Mouse (Mus musculus): Measurements from ENCODE around the gene Lcn2.

Gene Lcn2
- long read RNA-seq, experiment 1 = 0 reads
- long read RNA-seq, experiment 2 = 0 reads

DNA sequence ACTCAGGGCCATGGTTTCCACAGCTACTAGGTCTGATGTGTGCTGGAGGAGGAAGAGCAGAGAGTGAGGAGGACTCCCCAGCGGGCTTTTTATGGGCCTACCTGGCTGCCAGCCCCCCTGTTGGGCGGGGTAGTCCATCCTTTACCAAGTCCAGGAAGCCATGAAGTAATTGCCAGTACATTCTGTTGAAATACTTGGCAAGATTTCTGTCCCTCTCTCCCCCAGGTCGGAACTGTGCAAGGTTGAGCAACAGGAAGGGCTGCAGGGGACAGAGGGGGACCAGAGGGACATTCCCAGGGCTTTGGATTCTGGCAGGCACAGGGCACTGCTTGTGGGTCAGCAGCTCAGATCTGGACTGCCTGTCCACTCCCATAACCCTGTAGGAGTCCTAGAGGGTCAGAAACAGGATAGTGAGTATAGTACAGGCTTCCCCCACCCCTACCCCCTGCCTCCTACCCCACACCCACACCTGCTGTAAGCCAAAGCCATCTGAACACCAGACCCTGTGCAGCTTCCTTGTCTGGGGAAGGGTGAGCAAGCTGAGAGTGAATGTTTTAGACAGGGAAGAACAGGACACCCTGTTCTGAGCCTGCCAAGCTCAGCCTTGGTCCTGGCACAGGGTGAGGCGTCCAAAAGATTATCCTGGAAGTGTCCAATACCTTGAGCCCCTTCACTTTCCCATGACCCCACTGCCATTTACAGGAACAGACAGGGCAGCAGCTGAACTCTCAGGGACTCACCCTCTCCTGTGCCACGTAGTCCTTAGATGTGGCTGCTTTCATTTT lies at the start of gene Lcn2:
Gene Lcn2 (minus strand): TSS at position 547 of the 785 bp plus-strand sequence.
- intact Hi-C loops (cut with DNase I) = no loop called here

DNA sequence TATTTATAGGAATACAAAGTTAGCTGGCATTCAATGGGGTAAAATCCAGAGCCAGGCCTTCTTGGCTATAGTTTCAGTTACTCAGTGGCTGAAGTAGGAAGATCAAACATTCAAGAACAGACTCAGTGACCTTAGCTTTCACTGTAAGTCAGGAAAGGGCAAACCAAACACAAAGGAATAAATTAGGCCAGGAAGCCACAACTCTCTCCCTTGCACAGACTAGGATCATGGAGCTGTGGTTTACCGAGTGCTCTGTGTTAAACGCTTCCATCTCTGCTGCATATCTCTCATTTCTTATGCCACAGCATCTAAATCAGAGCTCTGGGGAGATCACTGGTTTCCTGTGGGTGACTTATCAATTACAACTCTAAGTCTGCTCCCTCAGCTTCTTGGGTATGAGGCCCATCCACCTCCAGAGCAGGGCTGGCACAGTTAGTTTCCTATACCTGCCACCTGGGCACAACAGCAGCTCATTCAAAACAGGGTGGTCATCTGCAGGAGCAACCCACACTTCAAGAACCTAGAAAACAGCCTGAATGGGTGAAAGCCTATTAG lies 49.6 kb upstream of the Lcn2 start:
- intact Hi-C loops (cut with DNase I) = no loop called here

DNA sequence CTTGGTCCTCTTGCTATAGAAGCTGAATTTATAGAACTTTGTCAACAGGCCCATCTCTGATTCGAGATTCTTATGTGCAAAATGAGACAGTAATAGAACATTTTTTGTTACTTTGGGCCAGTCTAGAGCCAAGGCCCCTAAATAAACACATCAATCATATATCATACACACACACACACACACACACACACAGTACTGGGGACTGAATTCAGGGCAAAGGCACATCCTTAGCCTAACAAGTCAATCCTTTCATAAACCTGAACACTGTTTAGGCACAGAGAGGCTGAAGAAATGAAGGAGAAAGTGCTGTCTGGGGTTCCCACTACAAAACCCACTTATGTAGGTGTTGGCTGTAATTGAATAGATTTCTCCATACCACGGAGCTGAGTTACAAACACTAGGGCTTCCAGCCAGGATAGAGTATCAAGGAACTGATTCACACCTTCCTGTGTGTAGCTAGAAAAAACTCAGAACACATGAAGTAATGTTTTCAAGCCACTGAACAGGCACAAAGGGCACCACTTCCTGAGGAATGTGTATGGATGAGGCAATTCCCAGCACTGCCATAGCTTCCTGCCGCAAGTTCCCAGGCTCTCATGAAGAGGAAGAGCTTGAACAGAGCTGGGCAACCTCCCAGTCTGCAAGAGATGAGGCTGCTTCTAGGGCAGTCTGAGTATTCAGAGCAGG lies 48.8 kb upstream of the Lcn2 start:
- intact Hi-C loops (cut with DNase I) = no loop called here

DNA sequence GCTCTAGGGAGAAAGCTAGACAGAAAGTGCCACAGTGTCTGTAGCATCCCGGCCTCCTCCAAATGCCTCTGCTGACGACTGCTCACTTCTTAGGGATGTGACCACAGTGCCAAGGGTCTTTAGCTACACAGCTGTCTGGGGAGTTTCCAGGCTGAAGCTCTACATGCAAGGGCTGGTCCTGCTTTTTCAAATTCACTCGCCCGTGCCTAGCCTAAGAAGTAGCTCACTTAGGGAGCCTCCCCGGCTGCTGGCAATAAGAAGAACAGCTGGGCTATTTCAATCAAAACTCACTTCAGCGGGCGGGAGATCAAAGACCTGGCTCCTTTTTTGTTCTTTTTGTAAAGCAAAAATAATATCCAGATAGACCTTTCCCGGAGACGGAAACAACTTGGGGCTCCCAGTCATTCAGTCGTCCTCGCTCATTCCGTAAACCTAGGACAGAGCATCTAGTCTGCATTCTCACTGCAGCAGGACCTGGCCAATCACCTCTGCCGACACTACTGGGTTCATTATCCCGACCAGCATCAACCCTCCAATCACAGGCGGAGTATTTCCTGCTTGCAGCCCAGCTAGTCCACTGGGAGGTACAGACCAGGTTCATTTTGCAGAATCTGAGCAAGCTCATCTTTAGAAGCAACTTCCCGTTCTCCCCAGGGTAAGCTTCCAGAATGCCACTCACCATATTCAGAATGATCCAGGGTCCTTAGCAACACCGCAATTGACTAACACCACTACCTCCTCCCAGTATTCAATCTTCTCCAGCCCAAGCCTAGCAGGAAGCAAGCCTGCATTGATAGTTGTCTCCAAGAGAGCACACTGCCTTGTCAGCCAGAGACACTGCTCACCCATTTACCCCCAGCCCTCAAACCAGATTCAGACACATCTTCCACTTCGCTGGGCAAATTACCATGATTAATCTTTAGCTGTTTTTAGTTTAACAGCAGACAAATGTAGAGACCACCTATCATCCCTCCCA lies 42.9 kb upstream of the Lcn2 start:
- intact Hi-C loops (cut with DNase I) = no loop called here

DNA sequence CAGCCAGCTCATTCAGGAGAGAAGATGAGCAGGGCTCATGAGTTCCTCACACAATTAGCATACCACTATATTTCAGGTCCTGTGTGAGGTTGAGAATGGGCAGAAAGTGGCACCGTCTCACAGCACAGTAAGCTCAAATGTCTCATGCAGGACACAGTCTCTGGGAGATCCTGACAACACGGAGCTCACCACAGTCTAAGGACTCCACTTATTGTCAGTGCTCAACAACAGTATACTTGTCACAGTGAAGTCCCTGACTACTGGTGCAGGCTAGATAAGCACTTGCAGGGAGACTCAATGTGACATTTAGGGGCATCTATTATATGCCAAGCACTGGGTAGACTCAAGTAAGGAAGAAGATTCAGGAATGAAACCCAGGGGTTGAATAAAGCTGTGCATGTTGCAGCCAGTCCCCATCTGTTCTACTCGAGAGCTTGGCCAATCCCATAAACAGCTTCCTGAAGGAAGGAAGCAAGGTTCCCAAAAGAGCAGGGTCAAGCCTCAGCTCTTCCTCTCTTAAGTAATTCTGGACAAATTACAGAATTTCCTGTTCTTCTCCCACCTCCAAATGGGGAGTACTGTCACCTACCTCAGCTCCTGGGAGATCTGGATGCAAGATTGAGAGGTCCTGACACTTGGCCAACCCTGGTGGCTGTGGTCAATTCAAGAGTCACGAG lies 41.3 kb upstream of the Lcn2 start:
- intact Hi-C loops (cut with DNase I) = no loop called here

DNA sequence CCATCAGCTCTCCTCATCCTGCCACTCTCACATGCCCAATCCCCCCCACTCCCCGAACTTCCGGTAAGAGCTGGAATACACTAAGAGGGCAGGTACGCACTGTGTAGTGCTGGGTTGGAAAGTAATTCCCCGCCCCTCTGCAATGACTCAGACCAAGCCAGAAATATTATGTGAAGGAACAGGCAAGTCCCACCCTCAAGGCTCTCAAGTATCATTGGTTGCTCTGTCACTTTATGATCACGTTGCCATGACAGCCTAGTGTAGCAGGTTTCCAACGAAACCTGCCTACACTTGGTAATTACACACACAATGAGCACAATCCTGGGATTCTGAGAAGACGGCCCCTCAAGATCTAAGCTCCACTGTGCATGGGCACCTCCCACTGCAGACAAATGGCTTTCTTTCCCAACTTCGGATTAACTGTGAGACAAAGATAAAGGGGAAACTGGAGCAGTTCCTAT lies 40.2 kb upstream of the Lcn2 start:
- intact Hi-C loops (cut with DNase I) = no loop called here

DNA sequence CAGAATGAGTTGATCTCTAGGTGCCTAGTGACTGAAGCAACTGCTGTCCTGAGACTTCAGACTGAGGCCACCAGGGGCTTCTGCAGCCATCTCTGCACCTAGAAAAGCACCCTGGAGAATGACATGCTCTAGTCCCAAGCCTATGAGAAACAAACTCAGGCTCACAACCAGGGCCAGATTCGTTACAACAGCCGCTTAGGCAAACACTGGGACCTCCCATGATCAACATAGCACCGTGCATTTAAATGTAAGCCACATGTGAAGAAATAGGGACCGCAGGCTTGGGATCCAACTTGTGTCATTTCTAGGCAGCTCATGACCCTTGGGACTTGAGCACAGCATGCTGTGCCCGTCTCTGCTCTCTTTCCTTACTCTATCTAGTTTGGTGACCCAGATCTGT lies 39.7 kb upstream of the Lcn2 start:
- intact Hi-C loops (cut with DNase I) = no loop called here

DNA sequence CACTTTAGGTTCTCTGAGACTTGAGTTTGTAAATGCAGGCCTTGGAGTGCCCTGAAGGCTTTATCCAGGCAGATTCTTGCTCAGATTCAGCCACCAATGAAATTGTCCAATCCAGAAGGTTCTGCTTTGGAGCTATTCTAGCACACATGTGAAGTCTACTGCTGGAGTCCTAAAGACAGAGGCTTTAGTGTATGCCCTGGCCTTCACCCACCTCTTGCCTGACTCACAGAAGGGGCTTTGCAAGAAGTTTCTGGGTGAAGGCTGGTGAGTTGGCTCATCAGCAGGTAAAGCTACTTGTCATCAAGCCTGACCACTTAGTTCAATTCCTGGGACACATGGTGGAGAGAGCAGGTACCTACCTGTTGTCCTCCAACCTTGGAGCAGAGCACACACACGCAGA lies 38.1 kb upstream of the Lcn2 start:
- intact Hi-C loops (cut with DNase I) = no loop called here

DNA sequence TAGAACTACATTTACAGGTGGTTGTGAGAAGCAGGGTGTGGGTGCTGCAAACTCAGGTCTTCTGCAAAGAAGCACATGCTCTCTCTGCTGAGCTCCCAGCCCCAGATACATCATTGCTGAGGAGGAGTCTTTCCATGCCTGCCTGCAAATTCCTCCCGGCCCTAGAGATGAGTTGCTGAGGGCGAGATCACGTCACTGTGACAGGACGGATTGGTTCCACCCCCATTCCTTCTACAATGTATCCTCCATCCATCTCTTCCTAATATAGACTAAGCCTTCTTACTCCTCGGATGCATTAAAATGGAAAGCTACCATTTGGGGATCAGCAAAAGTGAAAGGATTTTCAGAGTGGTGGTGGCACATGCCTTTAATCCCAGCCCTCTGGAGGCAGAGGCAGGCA lies 37.5 kb upstream of the Lcn2 start:
- intact Hi-C loops (cut with DNase I) = no loop called here

DNA sequence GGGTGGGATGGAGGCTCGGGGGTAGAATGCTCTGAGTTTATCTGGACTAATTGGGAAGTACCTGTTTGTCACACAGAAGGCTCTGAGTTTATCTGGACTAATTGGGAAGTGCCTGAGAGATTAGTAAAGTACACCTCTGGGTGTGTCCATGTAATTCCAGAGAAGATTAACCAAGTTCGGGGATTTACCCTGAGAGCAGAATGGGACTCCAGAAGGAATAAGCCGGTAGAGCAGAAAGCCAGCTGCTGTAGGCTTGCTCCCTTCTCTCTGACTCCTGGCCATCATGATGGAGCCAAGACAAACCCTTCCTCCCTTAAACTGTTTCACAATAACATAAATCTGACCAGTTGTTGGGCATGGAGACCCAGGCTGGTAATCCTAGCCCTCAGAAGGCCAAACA lies 36.7 kb upstream of the Lcn2 start:
- intact Hi-C loops (cut with DNase I) = no loop called here

DNA sequence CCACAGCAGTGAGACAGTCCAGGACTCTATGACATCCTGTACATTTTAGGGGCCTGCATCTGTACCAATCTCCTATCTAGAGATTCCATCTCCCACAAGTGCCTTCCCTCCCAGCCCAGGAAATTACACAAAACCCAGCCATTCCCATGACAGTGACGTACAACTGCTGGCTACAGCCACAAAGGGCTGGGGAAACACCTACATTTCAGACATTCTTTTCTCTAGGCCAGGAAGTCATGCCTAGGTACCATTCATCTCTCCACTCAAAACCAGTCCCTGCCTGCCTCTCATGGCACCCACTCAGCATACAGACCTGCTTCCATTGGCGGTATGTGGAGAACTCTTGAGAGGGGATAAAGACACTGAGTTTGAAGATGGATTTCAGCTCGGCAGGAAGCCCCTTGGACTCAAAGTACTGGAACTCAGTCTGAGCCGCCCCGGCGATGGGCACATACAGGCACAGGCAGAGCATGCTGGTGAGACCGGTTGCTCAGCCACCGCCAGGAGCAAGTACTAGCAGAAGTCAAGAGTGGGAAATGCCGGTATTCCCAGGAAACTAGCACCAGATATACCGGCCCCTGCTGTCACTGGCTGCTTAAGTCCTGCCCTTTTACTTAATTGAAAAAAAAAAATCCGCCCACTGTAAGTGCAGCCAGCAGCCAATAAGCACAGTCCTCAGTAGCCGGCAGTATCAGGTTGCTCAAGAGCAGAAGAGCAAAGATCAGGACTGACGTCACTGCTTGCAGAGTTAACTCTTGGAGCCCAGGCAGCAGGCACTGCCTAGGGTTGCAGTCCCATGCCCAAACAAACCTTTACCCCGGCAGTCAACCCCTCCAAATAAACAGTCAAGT lies 35.7 kb upstream of the Lcn2 start:
- intact Hi-C loops (cut with DNase I) = no loop called here

DNA sequence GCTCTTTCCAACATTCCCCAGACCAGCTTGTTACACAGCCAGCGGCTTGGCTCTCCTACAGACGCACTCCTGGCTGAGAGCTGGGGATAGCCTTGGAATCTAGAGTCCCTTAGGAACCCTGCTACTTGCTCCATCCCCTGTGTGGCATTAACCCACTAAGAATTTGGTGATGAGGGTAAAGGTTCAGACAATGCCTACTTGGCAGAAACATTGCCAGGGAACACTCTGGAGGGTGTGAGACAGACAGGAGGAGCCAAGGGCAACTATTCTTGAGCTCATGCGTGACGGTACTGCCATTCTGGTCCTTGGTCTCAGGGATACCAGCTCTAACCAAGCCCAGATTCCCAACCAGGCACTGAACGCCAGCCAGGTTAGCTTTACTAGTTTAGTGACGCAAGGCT lies 33.8 kb upstream of the Lcn2 start:
- intact Hi-C loops (cut with DNase I) = no loop called here

DNA sequence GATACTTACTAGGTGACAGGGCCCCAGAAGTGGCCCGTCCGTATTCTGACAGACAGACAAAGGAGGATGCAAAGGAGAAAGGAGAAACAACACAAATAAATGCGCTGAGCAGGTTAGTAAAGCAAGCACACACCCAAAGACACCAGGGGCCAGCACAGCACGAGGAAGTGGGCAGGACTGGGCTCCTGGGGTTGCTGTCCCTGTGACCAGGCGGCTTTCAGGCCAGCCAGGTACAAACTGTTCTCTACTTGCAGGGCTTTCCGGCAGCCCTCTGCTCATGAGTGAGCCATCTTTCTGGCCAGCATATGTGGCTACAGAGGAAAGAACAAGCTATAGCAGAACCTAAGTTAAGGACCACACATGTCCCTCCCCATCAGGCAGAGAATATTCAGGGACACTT lies 32.6 kb upstream of the Lcn2 start:
- intact Hi-C loops (cut with DNase I) = no loop called here

DNA sequence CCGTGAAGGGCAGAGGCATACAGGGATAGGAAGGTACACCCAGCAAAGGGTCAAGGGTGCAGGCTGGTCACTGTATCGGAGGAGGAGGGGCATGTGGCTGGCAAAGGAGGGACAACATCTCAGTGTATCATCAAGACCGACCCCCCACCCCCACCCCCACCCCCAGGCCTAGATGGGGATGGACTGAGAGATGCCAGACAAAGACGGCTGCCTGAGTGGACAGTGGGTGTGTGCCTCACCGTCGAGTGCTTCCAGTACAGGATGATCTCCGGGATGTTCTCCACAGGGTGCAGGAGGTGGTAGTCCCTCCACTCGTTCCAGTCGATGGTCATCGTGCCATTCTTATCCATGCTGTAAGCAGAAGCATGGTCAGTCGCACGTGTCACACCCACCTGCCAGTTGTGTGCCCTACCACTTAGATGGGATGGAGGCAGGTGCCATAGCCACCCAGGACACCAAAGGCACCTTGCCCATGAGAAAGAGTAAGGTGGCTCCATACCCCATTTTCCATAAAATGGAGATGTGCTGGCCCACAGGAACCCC lies 32.1 kb upstream of the Lcn2 start:
- intact Hi-C loops (cut with DNase I) = no loop called here

DNA sequence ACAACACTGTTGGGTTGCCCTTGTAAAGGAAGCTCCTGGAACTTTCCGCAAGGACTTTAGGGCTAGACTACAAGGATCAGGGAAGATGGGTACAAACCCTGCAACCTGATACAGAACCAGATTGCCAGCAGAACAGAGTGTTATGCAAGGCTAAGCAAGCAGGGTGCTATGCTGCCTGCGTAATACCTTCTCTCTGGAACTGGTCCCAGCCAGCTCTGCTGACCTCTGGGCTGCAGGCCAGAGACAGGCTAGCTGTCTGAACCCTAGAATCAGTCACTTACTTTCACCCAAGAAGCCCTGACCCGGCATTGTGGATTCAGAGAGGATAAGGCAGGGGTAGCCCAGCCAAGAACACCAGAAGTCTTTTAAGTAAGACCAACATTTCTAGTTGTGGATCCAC lies 31.3 kb upstream of the Lcn2 start:
- intact Hi-C loops (cut with DNase I) = loop anchor here (5.0 kb wide), 1 partner anchor 38 kb away; no protein-coding TSS in a partner anchor

DNA sequence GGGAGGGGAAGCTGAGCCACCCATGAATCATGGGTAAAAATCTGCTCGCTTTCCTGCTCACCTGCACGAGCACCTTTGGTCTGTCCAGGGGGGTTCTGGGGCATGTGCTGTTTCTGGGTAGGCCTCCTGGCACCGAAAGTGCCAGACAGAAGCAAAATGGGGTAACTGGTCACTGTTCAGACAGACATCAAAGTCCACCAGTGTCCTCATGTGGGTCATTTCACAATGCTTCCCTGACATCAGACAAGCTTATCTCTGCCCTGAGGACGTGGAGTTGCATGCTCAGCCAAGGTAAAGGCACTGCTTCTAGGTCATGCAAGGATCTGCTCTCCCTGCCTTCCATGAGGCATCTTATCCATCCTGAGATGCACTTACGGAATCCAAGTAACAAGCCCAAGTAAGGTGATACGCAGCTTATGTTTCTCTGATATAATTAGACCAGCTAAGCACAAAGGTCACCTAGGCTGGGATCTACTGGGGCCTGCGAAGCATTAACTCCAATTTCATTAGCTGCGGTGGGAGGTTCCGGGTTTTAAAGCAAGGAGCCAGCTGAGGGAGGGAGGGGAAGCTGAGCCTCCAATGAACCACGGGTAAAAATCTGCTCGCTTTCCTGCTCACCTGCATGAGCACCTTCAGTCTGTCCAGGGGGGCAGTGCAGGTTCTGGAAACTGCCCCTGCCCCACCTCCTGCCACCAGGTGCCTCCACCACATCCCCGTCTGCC lies 30.5 kb upstream of the Lcn2 start:
- intact Hi-C loops (cut with DNase I) = loop anchor here (5.0 kb wide), 1 partner anchor 39 kb away; no protein-coding TSS in a partner anchor

DNA sequence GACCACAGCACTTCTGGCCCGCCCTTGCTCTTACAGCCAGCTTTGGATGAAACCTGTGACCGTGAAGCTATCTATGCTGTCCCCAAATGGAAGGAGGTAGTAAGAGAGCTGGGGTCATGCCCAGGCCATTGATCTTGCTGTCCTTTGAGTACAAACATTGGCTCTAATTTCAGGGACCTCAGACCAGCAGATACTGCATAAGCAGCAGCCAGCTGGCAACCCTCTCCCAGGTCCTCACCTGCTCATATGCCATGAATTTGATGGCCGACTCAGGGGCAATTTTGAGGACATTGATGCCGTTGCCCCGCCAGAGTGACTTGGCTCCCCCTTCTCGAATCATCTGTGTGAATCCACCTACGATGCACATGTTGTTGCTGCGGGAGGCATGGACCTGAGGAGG lies 29.4 kb upstream of the Lcn2 start:
- intact Hi-C loops (cut with DNase I) = loop anchor here (5.0 kb wide), 1 partner anchor 40 kb away; no protein-coding TSS in a partner anchor

DNA sequence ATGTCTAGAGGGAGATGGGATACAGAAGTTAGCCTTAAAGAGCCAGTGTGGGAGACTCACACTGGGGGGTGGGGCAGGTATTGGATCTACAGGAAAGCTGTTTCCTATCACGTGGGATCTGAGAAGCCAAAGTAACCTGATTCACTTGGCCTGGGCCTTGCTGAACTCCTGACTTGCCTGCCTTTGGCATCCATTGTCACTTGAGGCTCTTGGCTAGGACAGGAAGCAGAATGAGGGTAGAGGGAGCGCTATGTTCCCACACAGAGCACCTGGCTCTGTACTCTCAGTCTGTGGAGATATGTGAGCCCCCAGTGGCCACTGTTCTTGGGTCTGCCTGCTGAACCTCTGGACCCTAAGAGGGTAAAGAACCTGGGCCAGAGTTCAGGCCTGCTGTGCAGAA lies 28.5 kb upstream of the Lcn2 start:
- intact Hi-C loops (cut with DNase I) = loop anchor here (5.0 kb wide), 1 partner anchor 41 kb away; no protein-coding TSS in a partner anchor
